Mouse (Mus musculus): ENCODE results near the gene Picalm.
A peak's percentile ranks its signal among the peaks of the same experiment; 100 is the strongest.
"Not testable (repeated sequence)": the region's sequence is repeated elsewhere in the genome, so short reads cannot be mapped to it uniquely, and the experiment has no call there.

Picalm gene

GRCm38 (mm10) chr7:90210116-90210515 is 80.1 kb downstream of the Picalm start:
- no peak for DNase-seq (ENCODE audit: low spot score in 2 of 2)

DNA sequence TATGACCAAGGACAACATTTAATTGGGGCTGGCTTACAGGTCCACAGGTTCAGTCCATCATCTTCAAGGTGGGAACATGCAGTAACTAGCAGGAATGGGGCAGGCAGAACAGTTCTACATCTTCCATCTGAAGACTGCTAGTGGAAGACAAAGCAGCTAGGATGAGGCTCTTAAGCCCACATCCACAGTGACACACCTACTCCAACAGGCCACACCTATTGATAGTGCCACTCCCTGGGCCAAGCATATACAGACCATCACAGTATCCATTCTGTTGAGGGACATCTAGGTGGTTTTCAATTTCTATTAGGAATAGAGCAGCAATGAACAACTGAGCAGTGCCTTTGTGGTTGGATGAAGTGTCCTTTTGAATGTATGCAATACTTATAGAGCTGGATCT is 80.9 kb downstream of the Picalm start:
- DNase-seq (ENCODE audit: low spot score in 2 of 2): no peak

- DNase-seq (ENCODE audit: low spot score in 2 of 2): no peak
These were observed 86.5 kb downstream of the Picalm start for GRCm38 (mm10) chr7:90216511-90216910.

GRCm38 (mm10) chr7:90218122-90218521 is 88.1 kb downstream of the Picalm start:
- no peak for DNase-seq (ENCODE audit: low spot score in 2 of 2)

DNA sequence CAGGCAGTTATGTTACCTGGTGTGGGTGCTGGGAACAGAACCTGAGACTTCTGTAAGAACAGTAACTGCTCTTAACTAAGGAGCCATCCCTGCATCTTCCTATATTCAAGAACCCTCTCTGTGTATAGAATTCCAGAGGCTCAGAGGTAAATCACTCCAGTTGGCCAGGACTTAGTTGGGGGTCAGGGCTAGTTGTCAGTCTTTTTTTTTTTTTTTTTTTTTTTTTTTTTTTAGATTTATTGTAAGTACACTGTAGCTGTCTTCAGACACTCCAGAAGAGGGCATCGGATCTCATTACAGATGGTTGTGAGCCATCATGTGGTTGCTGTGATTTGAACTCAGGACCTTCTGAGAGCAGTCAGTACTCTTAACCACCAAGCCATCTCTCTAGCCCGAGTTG is 91.5 kb downstream of the Picalm start:
- DNase-seq (ENCODE audit: low spot score in 2 of 2): no peak

DNA sequence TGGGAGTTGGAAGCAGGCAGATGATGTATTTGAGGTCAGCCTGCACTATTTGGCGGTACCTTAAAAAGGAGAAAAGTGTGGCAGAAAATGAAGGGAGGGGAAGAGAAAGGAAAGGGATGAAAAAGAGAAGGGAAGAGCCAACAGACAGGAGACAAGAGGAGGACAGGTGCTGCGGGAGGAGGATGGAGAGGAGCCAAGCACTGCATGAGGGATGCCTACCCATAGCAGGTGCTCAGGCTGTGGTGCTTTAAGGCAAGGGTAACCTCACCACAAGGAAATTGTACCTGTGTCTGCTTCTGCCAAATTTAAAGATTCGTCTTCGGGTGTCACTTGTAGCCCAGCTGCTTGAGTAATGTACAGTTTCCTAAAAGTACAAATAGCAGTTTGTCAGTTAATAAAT is 98.1 kb downstream of the Picalm start:
- DNase-seq (ENCODE audit: low spot score in 2 of 2): no peak

DNA sequence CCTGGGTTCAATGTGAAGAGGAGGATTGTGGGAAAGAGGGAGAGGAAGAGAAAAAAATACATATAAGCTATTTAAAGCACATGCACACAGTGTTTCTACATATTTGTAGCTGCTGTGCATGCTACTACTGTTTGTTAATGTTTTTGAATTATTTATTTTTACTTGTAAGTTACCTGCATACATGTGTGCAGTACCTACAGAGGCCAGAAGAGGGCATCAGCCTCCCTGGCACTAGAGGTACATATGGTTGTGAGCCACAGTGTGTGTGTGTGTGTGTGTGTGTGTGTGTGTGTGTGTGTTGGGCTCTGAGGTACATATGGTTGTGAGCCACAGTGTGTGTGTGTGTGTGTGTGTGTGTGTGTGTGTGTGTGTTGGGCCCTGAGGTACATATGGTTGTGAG is 98.9 kb downstream of the Picalm start:
- not testable (repeated sequence) for DNase-seq (ENCODE audit: low spot score in 2 of 2)

GRCm38 (mm10) chr7:90231431-90231830 is 101.4 kb downstream of the Picalm start:
- DNase-seq (ENCODE audit: low spot score in 2 of 2): peak in 1 of 2 experiments; percentile 32

GRCm38 (mm10) chr7:90233921-90234320 is 103.9 kb downstream of the Picalm start:
- no peak for DNase-seq (ENCODE audit: low spot score in 2 of 2)

GRCm38 (mm10) chr7:90236289-90236905 is 106.4 kb downstream of the Picalm start:
- DNase-seq (ENCODE audit: low spot score in 2 of 2): no peak

GRCm38 (mm10) chr7:90243151-90243550 is 113.1 kb downstream of the Picalm start:
- DNase-seq (ENCODE audit: low spot score in 2 of 2): no peak

DNA sequence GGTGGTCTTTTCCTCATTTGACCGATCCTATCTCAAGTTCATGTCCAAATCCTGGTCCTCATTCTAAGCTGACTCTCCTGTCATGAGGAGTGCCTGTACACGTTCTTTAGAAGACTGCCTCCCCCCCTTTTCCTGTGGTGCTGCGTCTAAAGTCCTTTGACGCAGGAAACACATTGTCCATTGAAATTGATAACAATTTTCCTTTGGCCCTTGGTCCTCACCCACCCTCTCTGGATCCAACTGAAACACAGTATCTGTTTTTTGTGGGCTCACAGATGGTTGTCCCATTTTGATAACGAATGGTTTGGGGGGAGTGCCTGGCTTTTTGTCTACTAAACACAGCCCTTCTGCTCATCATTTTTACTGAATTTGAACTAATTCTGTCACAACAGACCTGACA is 113.6 kb downstream of the Picalm start:
- DNase-seq (ENCODE audit: low spot score in 2 of 2): no peak

- DNase-seq (ENCODE audit: low spot score in 2 of 2): no peak
These were observed 122.9 kb downstream of the Picalm start for GRCm38 (mm10) chr7:90252946-90253345.

DNA sequence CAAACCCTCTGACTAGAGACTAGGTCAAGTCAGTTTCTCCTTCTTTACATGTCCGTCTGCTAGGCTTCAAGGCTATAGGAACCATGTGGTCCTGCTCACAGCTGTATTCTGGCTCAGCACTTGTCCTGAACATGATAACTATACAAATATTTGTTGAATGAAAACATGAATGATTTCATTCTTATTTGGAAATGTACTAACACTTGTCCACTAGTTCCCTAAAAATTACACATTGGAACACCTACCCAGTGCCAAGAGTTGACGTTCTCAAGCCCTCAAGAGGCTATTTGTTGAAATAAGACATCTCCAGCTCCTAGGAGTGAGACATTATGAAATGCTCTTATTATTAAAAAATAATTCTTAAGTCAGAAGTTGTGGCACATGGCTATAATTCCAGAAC is 128.7 kb downstream of the Picalm start:
- DNase-seq (ENCODE audit: low spot score in 2 of 2): no peak

DNA sequence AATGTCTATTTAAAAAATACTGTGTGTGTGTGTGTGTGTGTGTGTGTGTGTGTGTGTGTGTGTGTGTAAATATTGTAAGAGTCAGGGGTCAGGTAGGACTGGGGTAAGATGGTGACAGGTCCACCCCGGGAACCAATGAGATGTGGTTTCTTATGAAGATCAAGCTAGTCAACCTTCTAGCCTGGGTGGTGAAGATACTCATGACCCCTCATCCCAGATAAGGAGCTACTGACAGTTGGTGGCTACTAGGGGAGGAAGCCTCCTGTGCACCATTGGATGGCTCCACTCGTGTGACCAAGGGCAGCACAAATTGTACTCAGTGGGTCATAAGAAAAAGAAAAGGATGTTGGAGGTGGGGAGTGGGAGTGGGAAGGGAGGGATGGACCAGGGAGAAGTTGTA is 129.9 kb downstream of the Picalm start:
- DNase-seq (ENCODE audit: low spot score in 2 of 2): no peak

DNA sequence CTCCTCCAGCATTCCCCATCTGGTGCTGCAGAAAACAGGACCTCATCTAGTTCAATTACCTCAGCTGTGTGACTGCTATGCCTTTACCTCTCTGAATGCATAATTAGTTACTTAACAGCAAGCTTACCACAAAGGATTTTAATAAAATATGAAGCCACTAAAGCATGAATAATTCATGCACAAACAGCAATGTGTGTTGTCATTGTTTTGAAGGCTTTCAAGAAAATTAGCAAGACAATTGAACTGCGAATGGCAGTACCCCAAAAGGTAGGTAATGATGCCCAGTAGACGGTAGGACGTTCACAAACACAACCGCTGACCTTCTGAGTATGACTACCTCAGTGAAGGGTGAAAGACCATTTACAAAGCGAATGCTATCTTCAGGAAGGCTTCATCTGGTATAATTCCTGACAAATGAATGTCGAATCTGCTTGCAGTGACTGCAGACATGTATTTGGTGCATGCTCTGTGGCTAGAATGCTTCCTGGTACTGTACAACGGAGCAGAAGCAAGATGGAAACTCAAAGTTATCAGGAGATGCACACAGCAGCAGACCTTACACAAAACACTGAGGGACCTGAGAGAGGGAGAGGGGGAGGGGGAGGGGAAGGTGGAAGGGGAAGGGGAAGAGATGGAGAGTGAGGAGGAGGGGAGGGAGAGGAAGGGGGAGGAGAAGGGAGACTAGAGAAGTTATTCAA is 132.0 kb downstream of the Picalm start:
- no peak for DNase-seq (ENCODE audit: low spot score in 2 of 2)

Measured in right cerebral cortex, postnatal 36 days (tissue).